Mouse (Mus musculus) heart, adult 11 months (tissue): ENCODE measurements around the gene Scn8a.
A peak's percentile ranks its signal among the peaks of the same experiment; 100 is the strongest.

Source experiments
- DNase-seq: peaks from one replicate; pipeline ENCODE4 v3.0.0; 2022

The Scn8a gene

GRCm38 (mm10) chr15:101044531-101044930 is 174.9 kb downstream of the Scn8a start:
- peak; percentile 91 for DNase-seq

- peak; percentile 89 for DNase-seq
These were observed 176.4 kb downstream of the Scn8a start for GRCm38 (mm10) chr15:101046039-101046526.

GRCm38 (mm10) chr15:101046527-101047193 is 177.0 kb downstream of the Scn8a start:
- DNase-seq = peak; percentile 97

GRCm38 (mm10) chr15:101047194-101047555 is 177.5 kb downstream of the Scn8a start, which contains the start of gene Gm47841:
TSS of gene Gm47841 (minus strand) at chr15:101047397.
- DNase-seq = peak; percentile 94

GRCm38 (mm10) chr15:101048338-101048896 is 178.8 kb downstream of the Scn8a start:
- DNase-seq = peak; percentile 90

GRCm38 (mm10) chr15:101051869-101052268 is 182.2 kb downstream of the Scn8a start:
- no peak for DNase-seq

- no peak for DNase-seq
These were observed 183.2 kb downstream of the Scn8a start for GRCm38 (mm10) chr15:101052560-101053501.

GRCm38 (mm10) chr15:101053832-101054459 is 184.3 kb downstream of the Scn8a start:
- no peak for DNase-seq

GRCm38 (mm10) chr15:101054541-101054940 is 184.9 kb downstream of the Scn8a start:
- no peak for DNase-seq

GRCm38 (mm10) chr15:101056225-101056624 is 186.6 kb downstream of the Scn8a start:
- no peak for DNase-seq

GRCm38 (mm10) chr15:101059570-101060279 is 190.1 kb downstream of the Scn8a start:
- no peak for DNase-seq

- no peak for DNase-seq
These were observed 190.7 kb downstream of the Scn8a start for GRCm38 (mm10) chr15:101060280-101060852.

- DNase-seq = peak; percentile 98
These were observed 195.4 kb downstream of the Scn8a start for GRCm38 (mm10) chr15:101065069-101065468.

- no peak for DNase-seq
These were observed 196.7 kb downstream of the Scn8a start for GRCm38 (mm10) chr15:101066364-101066847.

- no peak for DNase-seq
These were observed 197.4 kb downstream of the Scn8a start for GRCm38 (mm10) chr15:101066920-101067696.

- peak; percentile 98 for DNase-seq
These were observed 198.4 kb downstream of the Scn8a start for GRCm38 (mm10) chr15:101068029-101068428.

GRCm38 (mm10) chr15:101068671-101069070 is 199.0 kb downstream of the Scn8a start:
- no peak for DNase-seq

GRCm38 (mm10) chr15:101069641-101070190 is 200.1 kb downstream of the Scn8a start:
- no peak for DNase-seq

GRCm38 (mm10) chr15:101070762-101071161 is 201.1 kb downstream of the Scn8a start:
- no peak for DNase-seq

- DNase-seq = peak; percentile 96
These were observed 203.1 kb downstream of the Scn8a start for GRCm38 (mm10) chr15:101072736-101073135.
